Mouse (Mus musculus) ES-Bruce4 (cell line): ENCODE data around the gene Ap1s3. TPM values are rescaled to one million over a fixed set of nuclear protein-coding genes. Genes with fewer than 3 reads are reported as not detected.
A peak's percentile ranks its signal among the peaks of the same experiment; 100 is the strongest.

Source experiments
- H3K27ac ChIP-seq: 2 replicates; pipeline ENCODE4 v1.5.1; 2012; ENCODE audit warnings: low read length, inconsistent platforms; ENCODE audit not compliant: insufficient read depth
- H3K27me3 ChIP-seq: 2 replicates; pipeline ENCODE4 v1.6.1; 2012; ENCODE audit warnings: mild to moderate bottlenecking, low read length, inconsistent platforms; ENCODE audit not compliant: control insufficient read depth, poor library complexity, insufficient read depth, severe bottlenecking
- H3K36me3 ChIP-seq: 2 replicates; pipeline ENCODE4 v1.6.1; 2012; ENCODE audit warnings: inconsistent platforms, mild to moderate bottlenecking, low read length, moderate library complexity; ENCODE audit not compliant: control insufficient read depth, poor library complexity, insufficient read depth, severe bottlenecking
- H3K4me1 ChIP-seq: one replicate; pipeline ENCODE4 v1.8.1; 2011; ENCODE audit warnings: low read length; ENCODE audit not compliant: control insufficient read depth, insufficient read depth
- H3K4me3 ChIP-seq: 2 replicates; pipeline ENCODE4 v1.5.1; 2011; ENCODE audit warnings: low read depth, mild to moderate bottlenecking, low read length
- H3K9ac ChIP-seq: 2 replicates; pipeline ENCODE4 v1.6.1; 2012; ENCODE audit warnings: low read depth, mild to moderate bottlenecking, inconsistent platforms; ENCODE audit not compliant: poor library complexity, severe bottlenecking
- H3K9me3 ChIP-seq: replicated peaks from 2 replicates; pipeline ENCODE4 v1.6.1; 2012; ENCODE audit warnings: mild to moderate bottlenecking, low read length, inconsistent platforms; ENCODE audit not compliant: control insufficient read depth, poor library complexity, insufficient read depth, severe bottlenecking
- CTCF ChIP-seq: IDR thresholded peaks from one replicate; pipeline ENCODE4 v1.8.1; 2011; ENCODE audit warnings: low read depth, low read length
- EP300 ChIP-seq: IDR thresholded peaks from 2 replicates; pipeline ENCODE4 v1.6.1; 2011; ENCODE audit warnings: low read depth, low read length; ENCODE audit not compliant: insufficient read depth
- POLR2A ChIP-seq: IDR thresholded peaks from one replicate; pipeline ENCODE4 v1.8.1; 2011; ENCODE audit warnings: low read length; ENCODE audit not compliant: insufficient read depth
- polyA plus RNA-seq: library from polyadenylated mRNA; stranded (reverse); fragments of >200 nt; gene quantifications from 2 replicates; pipeline ENCODE4 v1.2.4, GENCODE M21; 2011; ENCODE audit warnings: low read depth; ENCODE audit not compliant: missing spikeins, insufficient read depth, insufficient read length

Gene Ap1s3
- polyA plus RNA-seq, 1 experiment, result 26.8 TPM

DNA sequence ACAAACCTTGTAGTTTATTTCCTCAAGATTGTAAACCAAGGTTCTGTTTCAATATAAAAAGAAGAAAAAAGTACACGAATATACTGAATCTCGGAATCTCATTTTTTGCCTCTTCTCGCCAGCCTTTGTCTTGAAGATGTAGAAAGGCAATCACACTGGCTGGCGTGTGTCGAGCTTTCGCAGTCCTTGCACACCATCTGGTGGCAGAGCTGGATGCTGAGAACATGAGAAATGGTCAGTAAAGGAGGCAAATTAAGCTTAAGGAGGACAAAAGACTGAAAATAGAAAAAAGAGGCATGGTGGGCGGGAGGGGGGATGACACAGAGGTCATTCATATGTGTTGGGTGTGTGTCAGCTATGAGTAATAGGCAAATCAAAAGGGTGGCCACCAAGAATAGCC, 31.6 kb downstream of the Ap1s3 start:
- Histone ChIP-seq H3K27me3 (no peaks in the 10 kb centered on the region), H3K27ac (no peak overlapping the region), H3K4me1 (no peaks in the 10 kb centered on the region), H3K9me3 (no peaks in the 10 kb centered on the region), H3K36me3 (no peaks in the 10 kb centered on the region), H3K9ac (no peak overlapping the region), H3K4me3 (no peak overlapping the region)
- TF ChIP-seq POLR2A, result no peak
- TF ChIP-seq CTCF, result peak; percentile 16
- TF ChIP-seq EP300, result no peak

DNA sequence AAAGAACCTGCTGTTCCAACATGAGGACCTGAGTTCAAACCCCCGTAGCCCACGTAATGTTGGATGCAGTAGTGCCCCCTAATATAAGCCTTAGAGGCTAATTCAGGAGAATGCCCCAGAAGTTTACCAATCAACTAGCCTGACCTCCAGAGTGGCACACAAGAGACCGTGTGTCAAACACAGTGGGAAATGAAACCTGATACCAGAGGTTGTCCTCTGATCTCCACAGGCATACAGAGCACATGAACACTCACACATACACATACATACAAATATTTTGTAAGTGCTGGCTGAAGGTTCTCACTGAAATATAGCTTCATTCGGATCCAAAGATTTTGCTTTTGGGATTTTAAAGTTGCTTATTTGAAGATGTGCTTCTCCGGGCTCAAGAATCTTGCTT, 32.1 kb downstream of the Ap1s3 start:
- no peaks in the 10 kb centered on the region for H3K4me1 ChIP-seq
- H3K9me3 ChIP-seq, result no peaks in the 10 kb centered on the region
- no peak overlapping the region for H3K4me3 ChIP-seq
- TF ChIP-seq EP300, result no peak
- H3K27me3 ChIP-seq, result no peaks in the 10 kb centered on the region
- no peak overlapping the region for H3K9ac ChIP-seq
- H3K27ac ChIP-seq, result no peak overlapping the region
- no peaks in the 10 kb centered on the region for H3K36me3 ChIP-seq

DNA sequence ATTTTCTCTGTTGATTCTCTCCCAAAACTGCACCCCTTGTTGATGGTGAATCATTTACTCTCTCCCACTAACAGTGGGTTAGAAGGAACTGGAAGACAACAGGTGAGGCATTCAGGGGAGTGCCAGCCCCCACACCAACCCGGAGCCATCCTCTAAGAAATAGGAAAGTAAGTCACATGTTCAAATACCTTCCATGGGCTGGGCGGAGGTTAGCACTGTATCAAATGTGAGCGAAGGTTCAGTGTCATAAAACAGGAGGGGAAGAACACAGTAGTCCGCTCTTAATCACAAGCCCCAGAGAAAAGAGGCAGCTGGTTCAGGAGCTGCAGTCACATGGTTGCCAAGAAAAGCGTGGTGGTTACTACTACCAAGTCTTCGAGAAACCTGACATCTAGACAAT, 32.7 kb downstream of the Ap1s3 start:
- H3K27me3 ChIP-seq, result no peaks in the 10 kb centered on the region
- H3K36me3 ChIP-seq, result no peaks in the 10 kb centered on the region
- H3K4me1 ChIP-seq, result no peaks in the 10 kb centered on the region
- no peaks in the 10 kb centered on the region for H3K9me3 ChIP-seq
- no peak overlapping the region for H3K27ac ChIP-seq
- TF ChIP-seq EP300 (no peak), POLR2A (no peak), CTCF (no peak)
- no peak overlapping the region for H3K9ac ChIP-seq
- H3K4me3 ChIP-seq, result no peak overlapping the region

DNA sequence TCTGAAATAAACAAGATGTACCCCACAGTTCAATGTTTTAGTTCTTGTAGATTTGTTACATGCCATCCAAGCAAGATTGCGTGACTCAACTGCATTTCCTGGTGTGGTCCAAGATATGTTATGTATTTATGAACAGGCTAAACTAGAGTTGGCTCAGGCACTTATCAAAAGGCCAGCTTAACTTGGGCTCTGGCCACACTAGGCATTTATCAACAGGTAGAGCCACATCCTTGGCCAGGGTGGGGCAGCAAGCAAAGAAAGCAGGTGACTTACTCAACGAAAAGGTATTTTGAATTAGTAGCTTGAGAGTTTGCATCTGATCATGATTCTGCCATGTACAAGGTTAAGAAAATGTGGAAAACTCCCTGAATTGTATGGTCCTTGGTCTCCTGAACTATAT, 34.0 kb downstream of the Ap1s3 start:
- Histone ChIP-seq H3K9ac (no peak overlapping the region), H3K27me3 (no peaks in the 10 kb centered on the region), H3K36me3 (no peaks in the 10 kb centered on the region), H3K9me3 (no peaks in the 10 kb centered on the region), H3K4me3 (no peak overlapping the region), H3K27ac (no peak overlapping the region), H3K4me1 (no peaks in the 10 kb centered on the region)
- TF ChIP-seq CTCF (no peak), EP300 (no peak), POLR2A (no peak)

DNA sequence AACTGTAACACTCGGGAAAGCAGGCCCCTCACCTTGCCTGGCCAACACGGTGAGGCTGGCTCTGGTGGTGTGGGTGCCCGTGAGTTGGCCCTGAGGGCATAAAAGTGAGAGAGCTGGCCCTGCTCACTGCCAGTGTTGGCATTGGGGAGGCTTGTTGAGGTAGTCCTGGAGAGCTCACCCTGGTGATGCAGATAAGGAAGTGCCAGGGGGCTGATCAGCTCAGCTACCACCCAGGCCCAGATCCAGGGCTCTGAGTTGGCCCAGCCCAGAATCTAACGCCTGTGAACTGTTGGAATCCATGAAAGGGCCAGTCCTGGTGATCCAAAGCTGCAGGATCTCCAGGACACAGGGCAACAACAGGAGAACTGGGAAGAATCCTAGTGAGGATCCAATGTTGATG, 40.3 kb downstream of the Ap1s3 start:
- no peaks in the 10 kb centered on the region for H3K9me3 ChIP-seq
- no peaks in the 10 kb centered on the region for H3K27me3 ChIP-seq
- TF ChIP-seq POLR2A, result no peak
- no peak for TF ChIP-seq EP300
- TF ChIP-seq CTCF, result no peak
- no peak overlapping the region for H3K9ac ChIP-seq
- H3K27ac ChIP-seq, result no peak overlapping the region
- no peaks in the 10 kb centered on the region for H3K4me1 ChIP-seq
- no peaks in the 10 kb centered on the region for H3K36me3 ChIP-seq
- no peak overlapping the region for H3K4me3 ChIP-seq

DNA sequence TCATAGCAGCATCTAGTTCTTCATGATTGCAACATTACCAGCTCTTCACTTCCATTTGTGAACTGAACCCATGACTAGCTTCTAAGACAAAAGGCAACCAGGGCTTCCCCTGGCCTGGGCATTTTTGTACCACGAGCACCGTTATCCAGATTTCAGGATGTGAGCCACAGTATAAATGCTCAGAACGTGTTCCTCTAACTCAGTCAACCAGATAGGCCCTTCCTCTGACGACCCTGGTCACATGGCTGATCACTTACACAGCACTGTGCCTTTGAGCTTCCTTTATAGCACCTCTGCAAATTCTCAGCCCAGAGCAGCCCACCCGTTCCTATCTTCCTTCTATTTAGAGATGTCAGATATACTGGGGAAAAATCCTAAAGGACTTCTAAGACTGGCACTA, 42.0 kb downstream of the Ap1s3 start:
- H3K9me3 ChIP-seq, result no peaks in the 10 kb centered on the region
- H3K36me3 ChIP-seq, result no peaks in the 10 kb centered on the region; the same call in 1 of the 2 replicates
- H3K9ac ChIP-seq, result no peak overlapping the region
- TF ChIP-seq POLR2A (no peak), EP300 (no peak), CTCF (no peak)
- H3K4me1 ChIP-seq, result no peaks in the 10 kb centered on the region
- H3K27ac ChIP-seq, result no peak overlapping the region
- H3K27me3 ChIP-seq, result no peaks in the 10 kb centered on the region
- no peak overlapping the region for H3K4me3 ChIP-seq
